Mouse (Mus musculus) cerebellum, postnatal 4 days (tissue): ENCODE results near the gene Slc22a19.
"Not testable (repeated sequence)": the region's sequence is repeated elsewhere in the genome, so short reads cannot be mapped to it uniquely, and the experiment has no call there.

Experiments
- DNase-seq, 2 experiments: peaks; one replicate each; pipeline ENCODE4 v3.0.0; 2022; ENCODE audit warnings: low spot score in 2 of 2, mixed read lengths in 1 of 2

Slc22a19 gene

DNA sequence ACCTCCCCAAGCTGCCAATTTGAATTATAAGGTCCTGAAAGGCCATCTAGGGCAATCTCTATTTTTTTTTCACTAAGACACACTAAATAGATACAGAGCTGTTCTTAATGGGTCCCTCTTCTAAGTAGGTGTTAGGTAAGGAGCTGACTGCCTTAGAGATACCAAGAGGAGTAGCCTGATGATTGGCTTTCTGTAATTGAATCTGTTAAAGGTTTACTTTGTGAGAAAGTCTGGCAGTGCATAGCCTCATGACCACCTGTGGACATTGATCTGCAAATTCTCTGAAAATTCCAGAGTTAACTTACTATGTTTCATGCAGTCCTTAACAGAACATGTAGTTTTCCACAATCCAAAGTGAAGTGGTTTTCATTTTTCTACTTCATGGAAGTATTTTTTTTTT, at the start of gene Slc22a19:
Slc22a19 (minus strand) TSS at position 163 of the 400 bp plus-strand sequence.
- no peak for DNase-seq

- not testable (repeated sequence) for DNase-seq
Measured at GRCm38 (mm10) chr19:7753371-7753770, 42.3 kb upstream of the Slc22a19 start.

GRCm38 (mm10) chr19:7729543-7729942, 18.4 kb upstream of the Slc22a19 start:
- no peak for DNase-seq

- DNase-seq = not testable (repeated sequence)
Measured at GRCm38 (mm10) chr19:7693104-7693503, 18.0 kb downstream of the Slc22a19 start.

DNA sequence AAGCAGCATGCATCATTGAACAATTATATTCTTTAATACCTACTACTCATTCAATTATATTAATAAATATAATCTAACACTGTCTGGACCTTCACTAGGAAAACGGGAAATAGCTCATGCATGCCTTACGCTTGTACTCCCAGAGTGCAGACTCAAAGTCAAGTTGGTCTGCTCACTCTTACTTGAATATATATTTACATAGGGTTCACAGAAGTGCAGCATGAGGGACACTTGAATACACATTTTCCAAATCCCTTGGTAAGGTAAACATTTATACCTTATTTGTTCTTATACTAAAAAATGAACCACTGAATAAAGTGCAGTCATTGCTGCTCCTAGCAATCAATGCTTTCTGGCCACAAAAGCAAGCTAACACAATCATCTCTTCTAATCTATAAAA, 19.9 kb downstream of the Slc22a19 start:
- no peak for DNase-seq

DNA sequence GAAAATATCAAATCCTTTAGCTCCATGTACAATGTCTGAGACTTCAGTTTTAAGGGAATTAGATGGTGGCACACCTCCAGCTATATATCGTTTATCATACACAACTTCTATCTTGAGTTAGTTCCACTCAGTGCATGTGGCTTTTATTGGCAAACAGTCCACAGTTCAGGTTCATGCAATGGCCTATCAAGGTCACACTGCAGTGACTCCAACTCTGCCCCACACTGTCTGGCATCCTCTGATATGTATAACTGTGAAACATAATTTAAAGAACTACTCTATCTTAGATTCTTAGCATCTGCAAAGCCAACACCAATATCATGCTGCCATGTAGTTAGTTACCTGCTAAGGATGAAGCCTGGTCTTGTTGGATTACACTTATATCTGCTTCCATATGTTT, 23.1 kb downstream of the Slc22a19 start:
- no peak for DNase-seq

DNA sequence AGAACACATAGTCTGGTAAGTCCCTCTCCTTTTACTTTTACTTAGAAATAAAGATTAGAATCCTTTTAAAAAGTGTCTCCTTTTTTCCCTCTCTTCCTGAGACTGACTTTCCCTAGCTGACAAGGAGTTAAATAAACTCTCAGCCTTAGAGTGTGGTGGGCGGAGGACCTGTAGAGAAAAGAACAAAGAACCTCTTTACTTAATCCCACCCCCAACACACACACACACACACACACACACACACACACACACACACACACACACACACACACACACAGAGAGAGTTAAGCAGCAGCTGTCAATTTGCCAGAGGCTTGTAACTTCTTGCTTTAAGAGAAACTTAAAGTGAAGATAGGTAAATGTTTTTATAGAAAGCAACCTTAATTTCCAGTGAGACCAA, 39.1 kb downstream of the Slc22a19 start:
- DNase-seq = no peak

- no peak for DNase-seq
Measured at GRCm38 (mm10) chr19:7648913-7649666, 62.0 kb downstream of the Slc22a19 start.

GRCm38 (mm10) chr19:7633786-7634185, 77.3 kb downstream of the Slc22a19 start:
- no peak for DNase-seq

- no peak for DNase-seq
Measured at GRCm38 (mm10) chr19:7633021-7633420, 78.1 kb downstream of the Slc22a19 start.
